Mouse (Mus musculus) left cerebral cortex, postnatal 4 days (tissue): ENCODE measurements around the gene Xpnpep3. TPM values are rescaled to one million over a fixed set of nuclear protein-coding genes. Genes with fewer than 3 reads are reported as not detected.

Source experiments
- DNase-seq: peaks from one replicate; pipeline ENCODE4 v3.0.0-alpha.2; 2022
- intact Hi-C: fragments of 180-260 bp; cut with DNase I; formaldehyde crosslinking; loops from one replicate; pipeline ENCODE4 v1.15.1; 2025
- total RNA-seq, 2 experiments: library from RNA; stranded (reverse); gene quantifications; 2 replicates each; pipeline ENCODE4 v1.2.3; 2021

Gene Xpnpep3
- total RNA-seq, result 10 to 100 TPM; 11.4 to 11.7 TPM

DNA sequence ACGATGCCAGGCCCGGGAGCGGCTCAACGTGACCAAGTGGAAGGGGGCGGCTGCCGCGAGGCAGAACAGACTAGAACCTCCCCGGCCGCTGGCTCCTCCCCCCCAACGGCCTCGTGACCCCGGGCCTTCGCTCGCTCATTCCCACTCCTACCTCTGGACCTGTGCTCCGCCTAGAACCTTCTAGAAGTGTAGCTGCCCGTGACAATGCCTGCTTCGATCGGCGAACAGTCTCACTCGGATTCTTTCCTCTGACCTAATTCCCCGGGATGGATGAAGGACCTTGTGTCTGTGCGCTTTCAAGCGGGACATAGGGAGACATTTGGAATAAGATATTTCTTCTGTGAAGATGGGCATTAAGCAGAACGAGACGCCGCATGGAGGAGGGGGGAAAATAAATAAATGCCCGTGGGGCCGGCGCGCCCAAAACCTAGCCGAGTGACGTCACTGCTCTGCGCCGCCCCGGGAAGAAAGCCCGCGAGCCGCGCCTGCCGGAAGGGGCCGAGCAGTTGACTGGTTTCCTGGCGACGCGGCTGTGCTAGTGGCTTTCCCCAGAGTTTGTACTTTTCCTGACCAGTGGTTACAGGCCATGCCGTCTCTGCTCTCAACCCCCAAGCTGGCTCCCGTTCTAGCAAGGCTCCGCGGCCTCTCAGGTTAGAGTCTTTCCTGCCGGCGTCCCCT, at the start of gene Xpnpep3, which contains the start of gene St13:
Gene Xpnpep3 (plus strand): TSS at position 501 of the 678 bp plus-strand sequence.
Gene St13 (minus strand): TSS at position 440 of the 678 bp plus-strand sequence.
- intact Hi-C loops, result no loop called here
- DNase-seq, result peak; percentile 98

DNA sequence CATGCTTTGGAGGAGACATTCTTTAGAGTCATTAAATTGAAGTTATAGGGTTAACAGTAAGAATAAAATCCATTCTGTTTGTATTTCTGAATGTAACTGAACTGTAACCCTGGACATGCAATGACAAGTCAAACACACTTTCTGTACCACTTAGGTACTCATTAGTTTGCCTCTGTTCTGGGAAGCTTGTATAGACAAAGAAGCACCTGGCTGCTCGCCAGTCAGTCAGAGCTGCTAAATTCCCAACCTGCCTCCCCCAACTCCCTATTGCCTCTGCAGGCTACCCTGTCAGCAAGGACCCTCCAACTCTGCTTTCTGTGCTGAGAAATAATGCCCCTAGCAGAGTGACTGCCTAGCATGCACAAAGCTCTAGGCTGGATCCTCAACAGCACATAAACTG, 49.5 kb upstream of the Xpnpep3 start:
- intact Hi-C loops, result no loop called here
- no peak for DNase-seq

DNA sequence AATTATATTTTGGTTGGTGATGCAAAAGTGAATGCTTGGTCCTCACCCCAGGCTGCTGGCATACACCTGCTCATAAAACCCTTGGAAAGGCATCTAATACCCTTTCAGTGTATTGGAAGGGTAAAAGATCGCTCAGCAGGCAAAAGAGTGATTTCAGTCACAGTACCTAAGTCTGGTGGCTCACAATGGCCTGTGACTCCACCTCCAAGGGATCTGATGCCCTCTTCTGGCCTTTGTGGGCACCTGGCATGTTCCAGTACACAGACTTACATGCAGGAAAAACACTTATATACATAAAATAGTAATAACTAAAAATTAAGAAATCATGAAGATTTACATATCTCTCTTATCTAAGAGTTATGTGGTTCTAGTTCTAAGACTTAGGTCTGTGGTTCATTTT, 47.3 kb upstream of the Xpnpep3 start:
- DNase-seq, result no peak
- intact Hi-C loops, result no loop called here

DNA sequence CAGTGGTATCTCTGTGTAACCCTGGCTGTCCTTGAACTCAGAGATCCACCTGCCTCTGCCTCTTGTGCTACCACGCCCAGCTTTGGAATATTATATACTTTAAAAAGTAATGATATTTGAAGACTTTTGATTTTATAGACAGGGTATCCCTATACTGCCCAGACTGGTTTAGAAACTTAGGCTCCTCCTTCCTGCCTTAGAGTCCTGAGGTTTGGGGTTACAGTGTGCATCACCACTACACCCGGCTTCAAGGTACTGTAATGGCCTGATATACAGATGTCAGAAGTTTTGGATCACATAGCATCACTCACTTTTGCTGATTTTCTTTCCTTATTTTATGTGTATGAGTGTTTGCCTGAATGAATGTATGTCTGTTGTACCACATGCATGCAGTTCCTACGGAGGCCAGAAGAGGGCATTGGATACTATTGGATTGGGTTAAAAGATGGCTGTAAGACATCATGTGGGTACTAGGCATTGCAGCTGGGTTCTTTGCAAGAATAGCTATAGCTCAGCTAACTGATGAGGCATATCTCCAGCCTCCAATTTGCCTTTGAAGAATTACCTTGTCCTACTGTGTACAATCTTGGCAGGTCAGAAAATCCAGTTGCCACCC, 44.7 kb upstream of the Xpnpep3 start:
- intact Hi-C loops, result no loop called here
- peak; percentile 35 for DNase-seq

DNA sequence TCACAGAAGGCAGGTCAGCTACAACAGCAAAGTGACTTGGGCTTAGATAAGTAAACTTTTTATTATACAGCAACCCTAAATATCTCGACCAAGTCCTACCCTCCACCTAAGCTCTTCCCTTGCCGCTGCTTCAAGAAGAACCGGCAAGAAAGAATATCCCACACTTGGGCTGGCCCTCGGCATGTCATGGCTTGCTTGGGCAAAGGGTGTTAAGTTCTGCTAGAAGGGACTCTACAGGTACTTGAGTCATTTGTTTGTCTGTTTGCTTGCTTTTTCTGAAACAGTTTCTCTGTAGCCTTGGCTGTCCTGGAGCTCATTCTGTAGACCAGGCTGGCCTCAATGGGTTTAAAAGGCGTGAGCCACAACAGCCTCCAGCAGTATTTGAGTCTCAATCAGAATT, 43.0 kb upstream of the Xpnpep3 start:
- DNase-seq, result no peak
- intact Hi-C loops, result no loop called here

DNA sequence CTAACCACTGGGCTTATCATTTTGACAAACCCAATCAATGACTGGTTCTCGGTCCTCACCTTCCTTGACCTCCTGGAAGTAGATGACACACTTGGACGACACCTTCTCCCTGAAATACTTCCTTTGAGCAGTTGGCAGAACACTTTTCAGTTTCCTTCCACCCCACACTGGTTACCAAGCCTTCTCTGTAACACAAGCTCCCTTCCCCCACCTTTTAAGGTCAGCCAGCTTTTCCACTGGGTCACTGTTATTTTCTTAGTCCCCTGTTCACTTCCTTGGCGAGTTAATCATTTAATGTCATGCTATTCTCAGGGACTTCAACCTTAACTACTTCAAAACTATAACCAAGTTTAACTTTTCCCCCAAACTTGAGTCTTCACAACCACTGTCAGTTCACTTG, 41.0 kb upstream of the Xpnpep3 start:
- no peak for DNase-seq
- intact Hi-C loops, result no loop called here

DNA sequence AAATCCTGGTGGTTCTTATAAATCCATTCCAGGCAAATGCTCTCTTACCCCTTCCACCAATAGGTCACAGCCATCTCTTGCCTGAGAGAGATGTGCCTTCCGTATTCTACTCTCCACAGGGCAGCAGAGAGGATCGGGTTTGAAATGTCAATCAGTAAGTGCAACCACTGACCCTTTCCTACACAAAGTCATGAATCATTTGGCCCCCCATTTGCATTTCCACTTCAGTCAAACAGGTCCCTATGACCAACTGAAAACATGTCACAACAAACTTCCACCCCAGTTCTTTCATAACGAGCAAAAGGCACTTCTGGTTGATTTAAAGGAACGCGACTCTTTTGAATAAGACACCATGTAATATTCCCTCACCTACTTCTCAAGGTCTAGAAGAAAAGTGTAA, 40.5 kb upstream of the Xpnpep3 start:
- DNase-seq, result no peak
- intact Hi-C loops, result no loop called here

DNA sequence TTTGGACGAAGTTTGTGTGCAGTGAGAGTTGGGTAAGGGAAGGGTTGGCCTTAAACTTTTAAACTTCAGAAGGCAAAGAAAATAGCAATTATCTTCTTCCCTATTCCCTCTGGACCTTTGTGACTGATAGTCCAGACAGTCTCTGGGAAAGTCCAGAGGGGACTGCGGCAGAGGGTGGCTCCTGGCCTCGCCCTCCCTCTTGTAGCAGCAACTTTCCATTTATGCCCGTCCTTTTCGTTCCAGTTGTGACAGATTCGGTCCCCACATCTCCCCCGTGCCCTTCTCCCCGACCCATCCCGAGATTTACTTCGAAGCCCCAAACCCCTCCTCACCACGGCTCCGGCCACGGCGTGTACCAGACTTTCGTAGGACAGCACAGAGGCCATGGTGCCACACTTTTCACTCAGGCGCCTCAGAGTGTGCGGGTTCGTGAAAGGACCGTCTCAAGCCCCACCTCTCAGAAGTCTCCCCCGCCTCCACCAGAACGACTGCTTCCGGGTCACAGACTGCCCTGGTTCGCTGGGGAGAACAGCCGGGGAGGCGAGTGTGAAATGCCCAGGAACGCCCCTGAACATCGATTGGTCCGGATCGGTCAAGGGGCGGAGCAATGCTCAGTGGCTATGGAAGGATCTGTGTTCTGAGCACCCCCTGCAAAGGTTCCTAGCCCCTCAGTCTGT, 39.5 kb upstream of the Xpnpep3 start, which contains the start of gene Slc25a17:
Gene Slc25a17 (minus strand): TSS at position 468 of the 677 bp plus-strand sequence.
- DNase-seq, result peak; percentile 96
- intact Hi-C loops, result no loop called here

DNA sequence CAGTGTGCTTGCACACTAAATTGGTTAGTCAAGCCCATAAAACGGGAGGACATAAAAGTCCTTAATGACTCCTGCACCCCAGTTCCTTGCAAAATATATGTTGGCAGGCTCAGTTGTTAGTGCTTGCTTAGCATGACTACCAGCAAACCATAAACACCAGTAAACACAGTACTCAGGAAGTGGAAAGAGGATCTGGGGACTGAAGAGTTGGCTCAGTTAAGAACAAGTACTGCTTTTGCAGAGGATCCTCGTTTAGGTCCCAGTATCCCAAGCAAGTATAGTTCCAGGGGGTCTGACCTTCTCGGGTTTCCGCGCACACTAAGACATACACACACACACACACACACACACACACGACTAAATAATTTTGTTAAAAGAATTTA, 38.9 kb upstream of the Xpnpep3 start:
- intact Hi-C loops, result no loop called here

DNA sequence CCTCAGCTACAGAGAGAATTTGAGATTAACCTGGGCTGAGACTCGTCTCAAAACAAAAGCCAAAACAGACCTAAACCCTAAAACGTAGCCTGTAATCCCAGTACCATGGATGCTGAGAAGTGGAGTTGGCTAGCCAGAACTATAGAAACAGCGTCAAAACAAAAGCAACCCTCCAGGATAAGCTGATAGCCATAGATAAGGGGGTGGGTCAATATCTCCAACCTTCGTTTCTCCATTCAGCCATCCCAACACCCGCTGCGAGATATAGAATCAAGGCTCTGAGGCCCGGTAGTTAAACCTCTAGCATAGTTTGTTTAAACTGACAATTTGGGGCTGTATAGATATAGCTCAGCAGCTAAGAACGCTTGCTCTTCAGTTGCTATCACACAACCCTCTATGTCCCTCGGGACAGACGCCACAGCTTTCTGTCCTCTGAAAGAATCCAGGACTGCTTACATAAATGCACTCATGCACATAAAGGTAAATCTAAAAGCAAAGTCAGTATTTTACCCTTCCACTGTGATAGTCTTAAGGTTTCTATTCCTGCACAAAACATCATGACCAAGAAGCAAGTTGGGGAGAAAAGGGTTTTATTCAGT, 38.4 kb upstream of the Xpnpep3 start:
- intact Hi-C loops, result no loop called here
- no peak for DNase-seq

More for the DNA sequence above, 38.9 kb upstream of the Xpnpep3 start:
- DNase-seq, result no peak

DNA sequence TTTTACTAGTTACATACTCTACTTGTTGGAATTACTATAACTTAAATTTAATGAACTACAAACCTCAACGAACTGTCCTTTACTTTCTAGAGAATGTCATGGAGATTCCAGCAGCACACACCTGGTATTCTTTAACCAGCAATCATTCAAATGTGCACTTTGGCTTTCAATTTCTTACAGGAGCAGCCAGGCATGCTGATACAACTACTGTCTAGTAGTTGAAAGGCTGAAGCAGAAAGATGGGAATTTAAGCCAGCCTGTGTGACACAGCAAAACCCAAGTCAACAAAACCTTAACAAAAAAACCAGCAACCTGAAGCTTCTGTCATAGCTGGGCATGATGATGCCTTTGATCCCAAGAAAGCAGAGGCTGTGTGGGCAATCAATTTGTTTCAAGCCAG, 37.4 kb upstream of the Xpnpep3 start:
- intact Hi-C loops, result no loop called here
- no peak for DNase-seq

DNA sequence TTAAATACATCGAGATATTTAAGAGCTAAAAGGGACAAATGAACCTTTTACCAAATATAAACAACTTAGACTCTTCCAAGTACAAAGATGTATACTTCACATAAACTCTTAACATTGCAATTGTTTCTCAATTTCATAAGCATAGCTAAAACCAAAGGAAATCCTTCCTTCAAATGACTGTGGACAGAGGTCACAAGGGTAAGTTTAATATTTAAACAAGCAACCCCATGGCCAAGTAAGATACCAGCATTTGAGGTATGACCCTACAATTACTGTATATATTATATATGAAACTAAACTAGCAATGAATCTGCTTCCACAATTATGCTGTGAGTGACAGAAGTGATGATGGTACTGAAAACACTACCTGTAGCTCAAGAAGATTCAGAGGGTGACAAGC, 35.7 kb upstream of the Xpnpep3 start:
- intact Hi-C loops, result no loop called here

DNA sequence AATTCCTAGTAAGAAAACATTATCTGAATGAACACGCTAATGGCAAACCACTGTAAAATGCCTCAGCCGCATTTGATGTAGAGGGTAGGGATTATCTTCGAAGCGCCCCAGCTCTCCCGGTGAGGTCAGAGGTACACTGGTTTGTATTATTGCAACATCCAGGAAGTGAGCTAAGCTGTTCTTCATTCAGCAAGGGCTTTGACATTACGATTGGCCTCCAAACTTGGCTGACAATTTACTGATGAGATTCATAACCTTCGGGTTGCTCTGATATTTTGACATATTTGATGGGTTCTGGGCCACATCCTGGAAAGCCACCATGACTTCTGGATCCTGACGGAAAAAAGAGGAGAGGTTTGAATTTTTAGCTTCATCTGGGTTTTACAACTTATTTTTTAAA, 34.7 kb upstream of the Xpnpep3 start:
- no peak for DNase-seq
- intact Hi-C loops, result loop anchor here (5.0 kb wide), 1 partner anchor 267 kb away; no protein-coding TSS in a partner anchor

More for the DNA sequence above, 35.7 kb upstream of the Xpnpep3 start:
- no peak for DNase-seq

DNA sequence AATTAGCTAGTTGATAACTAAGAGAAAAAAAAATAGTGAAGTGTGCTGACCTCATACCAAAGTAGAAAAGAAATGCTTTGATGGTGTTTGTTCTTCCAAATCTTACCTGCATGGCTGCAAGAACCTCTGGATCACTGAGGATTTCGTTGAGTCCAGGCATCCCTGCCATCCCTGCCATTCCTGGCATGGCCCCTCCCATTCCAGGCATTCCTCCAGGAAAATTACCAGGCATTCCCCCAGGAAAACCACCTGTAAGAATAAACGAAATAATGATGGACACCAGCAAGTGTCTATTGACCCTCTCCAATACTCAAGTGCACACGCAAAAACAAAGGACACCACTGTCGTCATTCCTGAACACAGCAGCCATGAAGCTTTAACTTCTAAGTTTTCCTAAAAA, 33.7 kb upstream of the Xpnpep3 start:
- intact Hi-C loops, result loop anchor here (5.0 kb wide), 1 partner anchor 266 kb away; no protein-coding TSS in a partner anchor
- DNase-seq, result no peak

DNA sequence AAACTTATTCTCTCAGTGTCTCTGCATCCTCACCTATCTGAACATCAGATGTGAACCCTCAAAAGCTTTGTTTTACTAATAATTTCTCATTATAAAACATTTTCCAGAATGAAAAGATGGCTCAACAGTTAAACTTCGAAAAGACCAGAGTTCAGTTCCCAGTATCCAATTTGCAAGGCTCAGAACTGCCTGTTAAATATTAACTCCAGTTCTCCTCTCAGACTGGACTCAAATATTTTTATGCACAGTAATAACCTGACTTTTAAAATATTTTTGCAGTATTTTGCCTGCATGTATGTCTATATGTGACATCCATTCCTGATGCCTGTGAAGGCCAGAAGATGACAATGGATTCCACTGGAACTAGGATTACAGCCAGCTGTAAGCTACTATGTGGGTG, 31.3 kb upstream of the Xpnpep3 start:
- intact Hi-C loops, result loop anchor here (5.0 kb wide), 1 partner anchor 264 kb away; no protein-coding TSS in a partner anchor

DNA sequence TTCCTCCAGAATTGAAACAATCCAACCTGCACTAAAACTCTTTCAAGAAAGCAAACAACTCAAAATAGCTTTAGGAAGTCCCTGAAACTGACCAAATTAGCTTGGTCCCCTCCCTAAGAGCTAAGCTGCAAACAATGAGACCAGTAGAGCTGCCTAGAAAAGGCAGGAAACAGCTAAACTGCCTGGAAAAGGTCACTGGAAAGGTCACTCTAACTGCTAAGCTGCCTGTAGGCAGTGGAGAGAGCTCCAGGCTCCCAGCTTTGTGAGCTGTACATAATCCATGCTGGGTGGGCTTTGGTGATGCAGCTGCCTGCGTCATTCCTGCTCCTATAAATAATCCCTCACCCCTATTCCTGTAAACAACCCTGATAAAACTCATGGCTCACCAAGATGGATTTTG, 29.6 kb upstream of the Xpnpep3 start:
- intact Hi-C loops, result no loop called here
- no peak for DNase-seq

More for the DNA sequence above, 31.3 kb upstream of the Xpnpep3 start:
- DNase-seq, result no peak

DNA sequence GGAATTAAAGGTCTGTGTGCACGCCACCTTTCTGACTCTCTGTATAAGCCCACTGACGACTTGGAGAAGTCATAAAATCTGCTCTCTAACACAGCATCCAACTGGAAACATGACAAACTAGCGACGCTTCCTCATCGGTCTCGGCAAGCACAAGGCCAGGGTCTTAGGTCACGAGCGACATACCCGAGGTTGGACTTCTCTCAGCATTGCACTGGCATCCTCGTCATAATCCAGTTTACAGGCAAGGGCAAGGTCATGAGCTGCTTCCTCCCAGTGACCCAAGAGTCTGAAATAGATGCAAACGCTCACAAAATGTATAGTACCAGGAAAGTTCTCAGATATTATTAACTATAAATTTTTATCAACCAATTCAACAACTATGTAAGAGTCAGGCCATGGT, 25.3 kb upstream of the Xpnpep3 start:
- DNase-seq, result no peak
- intact Hi-C loops, result no loop called here

DNA sequence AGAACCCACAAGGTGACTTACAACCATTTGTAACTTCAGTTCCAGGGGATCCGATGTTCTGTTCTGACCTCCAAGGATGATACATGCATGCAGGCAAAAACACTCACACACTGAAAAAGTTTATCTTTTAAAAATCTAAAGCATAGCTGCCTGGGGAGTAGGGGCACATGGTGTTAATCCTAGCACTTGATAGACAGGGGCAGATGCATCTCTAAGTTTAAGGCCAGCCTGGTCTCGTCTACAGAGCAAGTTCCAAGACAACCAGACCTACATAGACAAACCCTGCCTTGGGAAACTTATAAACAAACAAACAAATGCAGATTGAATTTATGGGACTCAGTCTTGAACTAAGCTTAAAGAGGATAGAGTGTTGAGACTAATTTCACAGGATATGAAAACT, 21.1 kb upstream of the Xpnpep3 start:
- no peak for DNase-seq
- intact Hi-C loops, result no loop called here

DNA sequence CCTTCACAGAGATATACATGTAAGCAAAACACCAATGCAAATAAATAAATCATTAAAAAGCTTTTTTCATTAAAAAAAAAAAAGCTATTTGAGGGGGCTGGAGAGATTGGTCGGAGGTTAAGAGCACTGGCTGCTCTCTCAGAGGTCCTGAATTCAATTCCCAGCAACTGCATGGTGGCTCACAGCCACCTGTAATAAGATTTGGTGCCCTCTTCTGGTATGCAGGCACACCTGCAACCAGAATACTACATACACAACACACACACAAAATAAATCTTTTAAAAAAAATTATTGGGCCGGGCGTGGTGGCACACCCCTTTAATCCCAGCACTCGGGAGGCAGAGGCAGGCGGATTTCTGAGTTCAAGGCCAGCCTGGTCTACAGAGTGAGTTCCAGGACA, 13.6 kb upstream of the Xpnpep3 start:
- intact Hi-C loops, result no loop called here
- no peak for DNase-seq

DNA sequence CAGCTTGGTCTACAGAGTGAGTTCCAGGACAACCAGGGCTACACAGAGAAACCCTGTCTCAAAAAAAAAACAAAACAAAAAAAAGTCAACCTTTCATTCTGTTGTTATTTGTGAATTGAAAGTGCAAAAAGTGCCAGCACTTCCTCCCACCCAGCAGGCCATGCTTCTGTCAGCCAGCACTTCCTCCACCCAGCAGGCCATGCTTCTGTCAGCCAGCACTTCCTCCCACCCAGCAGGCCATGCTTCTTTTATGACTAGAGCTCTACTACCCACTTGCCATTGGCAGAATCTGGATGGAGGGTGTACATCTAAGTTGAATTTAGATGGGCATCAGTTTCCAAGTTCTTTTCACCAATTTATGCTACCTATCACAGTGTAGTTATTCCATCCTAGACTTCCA, 6.9 kb upstream of the Xpnpep3 start:
- intact Hi-C loops, result no loop called here
- DNase-seq, result peak; percentile 9

DNA sequence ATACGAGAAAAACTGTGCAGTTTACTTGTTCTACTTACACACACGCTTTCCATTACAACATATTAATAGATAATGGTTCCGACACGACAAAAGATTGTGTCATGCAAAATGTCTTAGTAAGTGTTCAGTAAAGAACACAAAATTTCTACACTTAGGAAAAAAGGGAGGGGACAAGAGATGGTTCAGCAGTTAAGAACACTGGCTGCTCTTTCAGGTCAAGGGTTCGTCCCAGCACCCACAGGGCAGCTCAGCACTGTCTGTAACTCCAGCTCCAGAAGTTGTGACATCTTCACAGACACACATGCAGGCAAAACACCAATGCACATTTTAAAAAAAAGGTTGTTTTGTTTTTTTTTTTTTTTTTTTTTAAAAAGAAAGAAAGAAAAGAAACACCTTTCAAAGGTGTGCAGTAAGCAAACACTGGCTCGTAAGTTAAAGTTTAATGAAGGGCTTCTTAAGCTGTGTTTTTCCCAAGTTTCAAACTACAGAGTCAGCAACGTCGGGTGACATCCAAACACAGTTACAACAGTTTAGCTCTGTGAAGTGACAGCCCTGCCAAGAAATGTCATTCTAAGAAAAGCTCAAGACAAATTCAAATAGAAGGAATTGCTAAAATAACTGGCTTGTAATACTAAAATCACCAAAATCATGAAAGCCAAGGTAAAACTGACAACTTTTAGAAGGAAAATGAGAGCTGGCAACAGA, 5.6 kb upstream of the Xpnpep3 start:
- no peak for DNase-seq
- intact Hi-C loops, result no loop called here
